Mouse (Mus musculus): ENCODE measurements at regions not wholly inside any gene's neighbourhood (a gene's known extent, or its start where the extent isn't known, plus 50 kb on each side); places are given as distances from the start of the nearest gene placed in this dataset.
A peak's percentile ranks its signal among the peaks of the same experiment; 100 is the strongest.
"Not testable (repeated sequence)": the region's sequence is repeated elsewhere in the genome, so short reads cannot be mapped to it uniquely, and the experiment has no call there.

- DNase-seq (ENCODE audit: low spot score) = no peak
Observed at GRCm38 (mm10) chr4:93567487-93568259, 232.4 kb upstream of the Tusc1 start.

- DNase-seq (ENCODE audit: low spot score) = no peak
Observed at GRCm38 (mm10) chr4:93555787-93556760, 220.8 kb upstream of the Tusc1 start.

GRCm38 (mm10) chr4:93555181-93555580 is 219.9 kb upstream of the Tusc1 start:
- DNase-seq (ENCODE audit: low spot score) = not testable (repeated sequence)

GRCm38 (mm10) chr4:93552489-93553160 is 217.3 kb upstream of the Tusc1 start:
- DNase-seq (ENCODE audit: low spot score) = peak; percentile 3

GRCm38 (mm10) chr4:93551086-93551485 is 215.8 kb upstream of the Tusc1 start:
- DNase-seq (ENCODE audit: low spot score) = peak; percentile 66

- no peak for DNase-seq (ENCODE audit: low spot score)
Observed at GRCm38 (mm10) chr4:93540588-93540987, 205.3 kb upstream of the Tusc1 start.

GRCm38 (mm10) chr4:93527382-93527781 is 192.1 kb upstream of the Tusc1 start:
- DNase-seq (ENCODE audit: low spot score) = no peak

- DNase-seq (ENCODE audit: low spot score) = no peak
Observed at GRCm38 (mm10) chr4:93520454-93521100, 185.3 kb upstream of the Tusc1 start.

GRCm38 (mm10) chr4:93518925-93519324 is 183.6 kb upstream of the Tusc1 start:
- DNase-seq (ENCODE audit: low spot score) = no peak

GRCm38 (mm10) chr4:93510771-93511170 is 175.5 kb upstream of the Tusc1 start:
- no peak for DNase-seq (ENCODE audit: low spot score)

- DNase-seq (ENCODE audit: low spot score) = no peak
Observed at GRCm38 (mm10) chr4:93496871-93497270, 161.6 kb upstream of the Tusc1 start.

GRCm38 (mm10) chr4:93494319-93494718 is 159.0 kb upstream of the Tusc1 start:
- no peak for DNase-seq (ENCODE audit: low spot score)

- DNase-seq (ENCODE audit: low spot score) = no peak
Observed at GRCm38 (mm10) chr4:93493905-93494304, 158.6 kb upstream of the Tusc1 start.

- DNase-seq (ENCODE audit: low spot score) = no peak
Observed at GRCm38 (mm10) chr4:93493326-93493725, 158.0 kb upstream of the Tusc1 start.

GRCm38 (mm10) chr4:93488570-93488969 is 153.3 kb upstream of the Tusc1 start:
- no peak for DNase-seq (ENCODE audit: low spot score)

GRCm38 (mm10) chr4:93486455-93486854 is 151.1 kb upstream of the Tusc1 start:
- no peak for DNase-seq (ENCODE audit: low spot score)

- DNase-seq (ENCODE audit: low spot score) = no peak
Observed at GRCm38 (mm10) chr4:93481247-93481646, 145.9 kb upstream of the Tusc1 start.

- DNase-seq (ENCODE audit: low spot score) = no peak
Observed at GRCm38 (mm10) chr4:93477189-93477767, 142.0 kb upstream of the Tusc1 start.

- no peak for DNase-seq (ENCODE audit: low spot score)
Observed at GRCm38 (mm10) chr4:93467998-93468397, 132.7 kb upstream of the Tusc1 start.

- no peak for DNase-seq (ENCODE audit: low spot score)
Observed at GRCm38 (mm10) chr4:93467424-93467823, 132.1 kb upstream of the Tusc1 start.

- DNase-seq (ENCODE audit: low spot score) = no peak
Observed at GRCm38 (mm10) chr4:93451357-93451756, 116.0 kb upstream of the Tusc1 start.
